Mouse (Mus musculus): ENCODE measurements around the gene Asb17. TPM values are rescaled to one million over a fixed set of nuclear protein-coding genes. Genes with fewer than 3 reads are reported as not detected.

Asb17 gene
- polyA plus RNA-seq, 1 experiment from 2014 or later = 0.13 TPM

GRCm38 (mm10) chr3:153902595-153902994 is 58.6 kb downstream of the Asb17 start:
- H3K4me1 ChIP-seq = no peaks in the 10 kb centered on the region
- no peaks in the 10 kb centered on the region for H3K9me3 ChIP-seq
- peaks cover 39% of the 10 kb centered on the region for H3K36me3 ChIP-seq
- 65% methylated on average over 3 of the region's 3 CpGs for WGBS
- H3K27ac ChIP-seq = no peak overlapping the region
- H3K27me3 ChIP-seq = no peaks in the 10 kb centered on the region
- ATAC-seq (ENCODE audit: insufficient number of reproducible peaks, insufficient read depth, low FRiP score, low TSS enrichment) = no peak
- H3K9ac ChIP-seq = no peak overlapping the region
- no peak overlapping the region for H3K4me2 ChIP-seq (replicated peaks)
- no peak overlapping the region for H3K4me3 ChIP-seq

- H3K9me3 ChIP-seq = no peaks in the 10 kb centered on the region
- 78% methylated on average over 6 of the region's 6 CpGs for WGBS
- H3K27ac ChIP-seq = no peak overlapping the region
- H3K4me2 ChIP-seq (replicated peaks) = no peak overlapping the region
- no peak overlapping the region for H3K4me3 ChIP-seq
- H3K9ac ChIP-seq = no peak overlapping the region
- peaks cover 8% of the 10 kb centered on the region; the same call in 1 of the 2 replicates for H3K4me1 ChIP-seq
- no peaks in the 10 kb centered on the region for H3K27me3 ChIP-seq
- no peak for ATAC-seq (ENCODE audit: insufficient number of reproducible peaks, insufficient read depth, low FRiP score, low TSS enrichment)
- H3K36me3 ChIP-seq = peaks cover 59% of the 10 kb centered on the region
Measured at GRCm38 (mm10) chr3:153904586-153904985, 60.6 kb downstream of the Asb17 start.

Other genes starting within 250 kb of the Asb17 start
- gene St6galnac3, start 119.0 kb upstream of the Asb17 start, polyA plus RNA-seq (2016; fragmentation: Nextera tagmentation; extraction: Ambion mirVana) = 64.6 and 70.2 TPM in 2 replicates
- gene Msh4, start 61.9 kb downstream of the Asb17 start, polyA plus RNA-seq (2016; fragmentation: Nextera tagmentation; extraction: Ambion mirVana) = 0.11 and 0.19 TPM in 2 replicates
- 40.5 and 45.1 TPM in 2 replicates for gene Rabggtb, start 68.8 kb downstream of the Asb17 start, polyA plus RNA-seq (2016; fragmentation: Nextera tagmentation; extraction: Ambion mirVana)
- 58.4 and 61.8 TPM in 2 replicates for gene Acadm, start 100.4 kb downstream of the Asb17 start, polyA plus RNA-seq (2016; fragmentation: Nextera tagmentation; extraction: Ambion mirVana)
- gene Slc44a5, start 129.2 kb downstream of the Asb17 start, polyA plus RNA-seq (2016; fragmentation: Nextera tagmentation; extraction: Ambion mirVana) = 1.9 and 2.1 TPM in 2 replicates